Mouse (Mus musculus): ENCODE measurements around the gene Prkar2a. TPM values are rescaled to one million over a fixed set of nuclear protein-coding genes. Genes with fewer than 3 reads are reported as not detected.
A peak's percentile ranks its signal among the peaks of the same experiment; 100 is the strongest.
"Not testable (repeated sequence)": the region's sequence is repeated elsewhere in the genome, so short reads cannot be mapped to it uniquely, and the experiment has no call there.

Gene Prkar2a
- total RNA-seq (2021), result 10 to 100 TPM; 28.9 to 34.9 TPM
- long read RNA-seq, experiment 1, full-length matches to known transcripts, result 12 of 22 reads
- long read RNA-seq, experiment 1, partial matches to known transcripts, result 3 of 22 reads
- long read RNA-seq, experiment 1, other reads (novel, unspliced or antisense), result 7 of 22 reads
- long read RNA-seq, experiment 2, full-length matches to known transcripts, result 1 of 3 reads
- long read RNA-seq, experiment 2, partial matches to known transcripts, result 0 of 3 reads
- long read RNA-seq, experiment 2, other reads (novel, unspliced or antisense), result 2 of 3 reads

GRCm38 (mm10) chr9:108689106-108689505, at the start of gene Prkar2a:
TSS of gene Prkar2a (plus strand) at chr9:108689314.
- DNase-seq, result no peak

GRCm38 (mm10) chr9:108639825-108640224, 49.3 kb upstream of the Prkar2a start:
- no peak for DNase-seq

- DNase-seq, result peak; percentile 16 to 18
Measured at GRCm38 (mm10) chr9:108648166-108648565, 40.9 kb upstream of the Prkar2a start.

DNA sequence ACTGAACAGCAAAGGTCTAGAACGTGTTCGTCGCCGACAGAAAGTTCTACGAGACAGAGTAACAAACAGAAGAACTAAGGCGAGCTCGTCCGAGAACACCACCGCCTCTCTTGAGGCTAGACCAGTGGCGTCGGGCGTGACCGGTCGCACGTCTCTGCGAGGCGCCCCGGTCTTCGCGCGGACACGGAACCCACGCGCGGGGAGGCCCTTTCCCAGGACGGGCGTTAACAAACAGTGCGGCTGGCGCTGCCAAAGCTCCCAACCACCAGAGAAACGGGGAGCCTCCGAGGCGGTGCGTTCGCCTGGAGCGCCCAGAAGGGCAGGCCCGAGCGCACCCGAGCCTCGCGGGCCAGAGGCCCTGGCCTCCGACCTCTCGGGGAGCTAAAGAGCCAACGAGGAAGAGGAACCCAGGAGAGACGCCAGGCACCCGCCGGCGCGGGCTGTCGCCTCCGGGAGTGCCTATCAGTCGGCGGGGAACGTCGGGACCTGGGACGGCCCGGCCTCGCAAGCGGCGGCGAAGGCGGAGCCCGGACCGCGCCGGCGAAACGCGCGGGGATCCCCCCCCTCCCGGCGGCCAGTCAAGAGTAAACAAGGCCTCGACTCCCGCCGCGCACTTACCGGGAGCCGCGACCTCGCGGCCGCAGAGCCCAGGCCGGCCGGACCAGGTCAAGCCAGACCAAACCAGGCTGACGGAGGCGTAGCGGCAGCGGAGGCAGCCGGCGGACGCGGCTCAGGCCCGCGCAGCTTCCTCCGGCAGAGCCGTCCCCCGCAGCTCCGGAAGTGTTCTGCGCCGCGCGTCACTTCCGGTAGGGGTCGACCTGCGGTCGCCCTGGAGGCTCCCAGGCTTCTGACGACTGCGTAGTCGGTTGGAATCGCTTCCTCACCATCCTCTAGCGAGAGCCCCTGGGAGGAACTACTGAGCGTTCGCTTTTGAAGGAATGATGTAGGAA, 40.2 kb upstream of the Prkar2a start, which contains the start of gene Arih2:
Gene Arih2 (minus strand): TSS at position 776 of the 950 bp plus-strand sequence.
- DNase-seq, result peak; percentile 94 to 96

- no peak for DNase-seq
Measured at GRCm38 (mm10) chr9:108649561-108650440, 39.3 kb upstream of the Prkar2a start.

DNA sequence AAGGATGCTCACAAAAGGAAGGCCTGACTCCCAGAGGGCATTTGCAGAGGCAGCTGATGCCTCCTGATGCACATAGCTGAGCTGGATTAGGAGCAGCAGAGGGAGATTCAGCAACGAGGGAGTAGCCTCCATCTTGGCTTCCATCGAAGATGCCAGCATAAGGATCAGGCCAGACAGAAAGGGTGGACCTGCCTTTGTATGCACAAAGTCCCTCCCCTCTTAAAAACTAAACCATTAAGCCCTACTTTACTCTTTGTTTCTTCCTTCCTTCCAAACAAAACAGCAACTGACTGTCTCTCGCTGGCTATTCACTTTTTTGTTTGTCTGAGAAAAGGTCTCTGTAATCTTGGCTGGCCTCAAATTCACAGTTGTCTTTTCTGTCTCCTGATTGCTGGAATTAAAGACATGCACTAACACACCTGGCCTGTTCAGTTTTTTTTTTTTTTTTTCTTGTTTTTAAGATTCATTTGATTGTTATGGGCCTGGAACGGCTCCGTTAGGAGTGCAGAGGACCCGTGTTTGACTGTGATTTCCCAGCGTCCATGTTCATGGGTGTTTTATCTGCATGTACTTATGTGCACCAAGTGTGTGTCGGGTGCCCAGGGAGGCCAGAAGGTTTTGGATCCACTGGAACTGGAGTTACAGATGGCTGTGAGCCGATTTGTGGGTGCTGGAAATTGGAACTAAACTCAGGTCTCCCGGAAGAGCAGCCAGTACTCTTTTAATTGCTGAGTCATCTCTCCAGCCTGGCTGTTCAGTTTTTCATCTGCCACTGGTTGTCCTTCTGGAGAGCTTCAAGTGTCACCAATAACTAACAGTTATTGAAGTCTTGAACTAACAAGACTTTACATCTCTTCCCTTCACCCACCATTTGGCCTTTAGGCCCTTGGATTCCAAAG, 34.3 kb upstream of the Prkar2a start:
- DNase-seq, result no peak

- not testable (repeated sequence) for DNase-seq
Measured at GRCm38 (mm10) chr9:108655865-108656264, 33.2 kb upstream of the Prkar2a start.

DNA sequence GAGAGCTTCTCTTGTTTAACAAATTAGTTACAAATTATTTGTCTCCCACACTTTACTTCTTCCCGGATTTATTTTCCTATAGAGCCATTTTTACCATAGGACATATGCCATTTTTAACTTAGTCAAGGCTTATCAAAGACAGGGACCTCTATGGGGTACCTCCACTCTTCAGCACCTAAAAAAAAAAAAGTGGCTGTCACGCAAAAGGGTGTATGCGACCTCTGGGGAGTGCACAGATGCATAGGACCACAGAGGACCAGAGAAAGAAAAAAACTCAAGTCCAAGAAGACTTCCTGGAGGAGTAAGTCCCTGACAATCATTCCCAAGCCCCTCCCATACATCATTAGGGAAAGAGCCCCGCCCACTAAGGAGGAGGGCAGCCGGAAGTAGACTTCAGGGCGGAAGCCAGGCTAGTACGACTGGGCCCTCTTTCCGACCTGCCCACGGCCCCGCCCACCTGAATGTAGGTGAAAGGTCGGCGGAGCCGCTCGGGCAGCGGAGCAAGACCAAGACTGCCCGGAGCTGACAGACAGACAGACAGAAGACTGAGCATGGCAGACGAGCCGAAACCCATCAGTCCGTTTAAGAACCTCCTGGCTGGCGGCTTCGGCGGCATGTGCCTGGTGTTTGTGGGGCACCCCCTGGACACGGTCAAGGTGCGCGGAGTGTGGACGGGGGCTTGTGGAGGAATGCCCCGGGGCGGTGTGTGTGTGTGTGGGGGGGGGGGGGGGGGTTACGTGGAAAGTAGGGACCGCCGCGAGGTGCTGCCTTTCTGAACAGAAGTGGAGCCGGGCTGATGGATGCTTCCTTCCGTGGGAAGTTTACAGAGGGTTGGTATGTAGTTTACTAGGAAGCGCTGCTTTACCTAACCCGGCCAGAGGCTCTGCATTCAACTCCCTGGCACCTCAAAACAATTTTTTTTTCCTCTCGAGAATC, 27.2 kb upstream of the Prkar2a start, which contains the start of gene Slc25a20:
Gene Slc25a20 (plus strand): TSS at position 412 of the 936 bp plus-strand sequence.
- DNase-seq, result peak; percentile 92 to 95

- DNase-seq, result no peak
Measured at GRCm38 (mm10) chr9:108662660-108663059, 26.5 kb upstream of the Prkar2a start.

DNA sequence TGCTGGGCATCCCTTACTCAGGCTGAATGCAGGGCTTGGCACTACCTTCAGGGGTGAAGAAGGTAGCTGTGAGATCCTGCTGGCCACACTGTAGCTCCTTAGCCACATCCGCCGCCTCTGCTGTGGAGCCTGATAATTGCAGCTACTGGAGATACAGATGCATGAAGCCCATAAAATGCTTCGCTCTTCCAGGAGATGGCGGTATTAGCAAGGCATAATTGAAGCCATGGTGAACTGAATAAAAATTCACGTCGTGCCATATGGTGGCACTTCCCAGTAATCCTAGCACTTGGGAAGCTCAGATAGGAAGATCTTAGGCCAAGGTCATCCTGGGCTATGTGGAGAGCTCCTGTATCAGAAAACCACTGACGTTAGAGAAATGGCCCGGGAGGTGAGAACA, 19.2 kb upstream of the Prkar2a start:
- DNase-seq, result peak in 1 of 2 experiments; percentile 11

DNA sequence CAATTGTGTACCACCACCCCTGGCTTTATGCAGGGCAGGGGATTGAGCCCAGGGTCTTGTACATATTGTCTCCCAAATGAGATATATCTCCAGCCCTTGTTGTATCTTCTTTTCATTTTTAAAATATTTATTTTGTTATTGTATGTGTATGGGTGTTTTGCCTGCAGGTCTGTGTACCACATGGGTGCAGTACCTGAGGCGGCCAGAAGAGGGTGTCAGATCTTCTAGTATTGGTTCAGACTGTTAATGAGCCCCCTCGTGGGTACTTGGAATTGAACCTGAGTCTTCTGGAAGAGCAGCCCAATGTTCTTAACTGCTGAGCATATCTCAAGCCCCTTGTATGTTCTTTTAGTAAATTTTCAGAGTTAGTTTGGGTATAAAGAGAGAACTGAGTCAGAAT, 16.0 kb upstream of the Prkar2a start:
- no peak for DNase-seq

DNA sequence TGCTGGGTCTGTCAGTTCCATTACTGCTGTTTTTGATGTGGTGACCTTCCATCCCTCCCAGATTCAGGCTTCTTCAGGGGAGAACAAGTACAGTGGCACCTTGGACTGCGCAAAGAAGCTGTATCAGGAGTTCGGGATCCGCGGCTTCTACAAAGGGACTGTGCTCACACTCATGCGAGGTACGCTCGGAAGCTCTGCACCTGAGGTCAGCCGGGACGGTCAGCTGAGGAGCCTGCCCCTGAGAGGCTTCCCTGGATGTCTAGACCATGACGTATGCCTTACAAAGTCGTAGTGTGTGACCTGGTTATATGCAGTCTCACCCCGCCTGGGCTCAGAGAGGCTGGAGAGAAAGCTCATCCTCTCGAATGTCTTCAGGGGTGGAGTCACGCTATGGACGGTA, 9.1 kb upstream of the Prkar2a start:
- DNase-seq, result no peak

- no peak for DNase-seq
Measured at GRCm38 (mm10) chr9:108686475-108686887, 2.6 kb upstream of the Prkar2a start.

GRCm38 (mm10) chr9:108687181-108687580, 1.9 kb upstream of the Prkar2a start:
- no peak for DNase-seq

- DNase-seq, result peak; percentile 25 to 56
Measured at GRCm38 (mm10) chr9:108687686-108688085, 1.4 kb upstream of the Prkar2a start.

- peak; percentile 14 to 45 for DNase-seq
Measured at GRCm38 (mm10) chr9:108688451-108688850, 663 bp upstream of the Prkar2a start.

GRCm38 (mm10) chr9:108689993-108690392, 879 bp downstream of the Prkar2a start:
- DNase-seq, result no peak

- no peak for DNase-seq
Measured at GRCm38 (mm10) chr9:108690914-108691313, 1.8 kb downstream of the Prkar2a start.

DNA sequence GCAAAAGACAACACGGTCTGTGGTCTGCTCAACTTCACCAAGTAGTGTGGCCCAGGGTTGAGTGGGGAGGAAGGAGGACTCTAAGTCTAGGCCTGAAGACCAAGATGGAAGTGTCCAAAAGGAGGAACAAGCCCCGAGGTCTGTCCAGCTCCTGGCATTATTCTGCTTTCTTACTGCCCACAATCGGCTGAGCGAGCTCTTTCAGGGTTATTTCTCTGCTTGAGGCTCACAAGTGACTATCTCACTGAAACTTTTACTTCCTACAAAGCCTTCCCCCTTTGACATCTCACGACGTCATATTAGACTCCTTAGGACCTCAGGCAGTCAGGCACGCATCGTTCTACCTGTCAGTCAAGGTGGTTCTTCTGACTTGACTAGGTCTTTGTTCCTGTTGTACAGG, 2.3 kb downstream of the Prkar2a start:
- DNase-seq, result no peak

- DNase-seq, result peak; percentile 94 to 96
Measured at GRCm38 (mm10) chr9:108691846-108692225, 2.7 kb downstream of the Prkar2a start.
